In the genomic region with DNA sequence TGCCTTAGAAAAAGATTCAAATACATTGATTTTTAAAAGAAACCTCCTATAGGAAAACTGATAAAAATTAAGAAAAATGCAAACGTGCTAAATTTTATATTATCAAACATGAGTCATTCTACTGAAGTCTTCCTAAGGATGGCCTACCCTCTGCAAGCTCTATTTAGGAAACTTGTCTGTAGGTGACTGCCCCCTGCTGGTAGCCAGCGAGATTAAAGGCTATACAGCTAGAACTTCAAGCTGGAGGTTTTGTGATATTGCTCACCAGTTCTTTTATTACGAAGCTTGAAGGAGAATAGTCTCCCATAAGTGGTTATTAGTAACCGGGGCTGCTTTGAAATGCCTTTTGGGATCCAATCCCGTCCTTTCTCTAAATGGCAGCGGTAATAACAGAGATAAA, we compare ENCODE assay signal across 7 mouse cellular contexts.
A peak's percentile ranks its signal among the peaks of the same experiment; 100 is the strongest.
DNase-seq lines count a peak whose midpoint lies in the region; ATAC-seq and TF ChIP-seq lines count a peak whose summit lies in the region.

No protein-coding gene starts in this region.

- H3K27me3 ChIP-seq in liver, embryonic 14.5 days (ENCODE audit: control insufficient read depth, insufficient read depth, low read length) = peaks cover 10% of the 10 kb centered on the region

- WGBS in liver, embryonic 14.5 days (ENCODE audit: insufficient replicate concordance) = 37% methylated on average over 6 of the region's 6 CpGs

- TF ChIP-seq CTCF in left cerebral cortex, adult 2 months (IDR thresholded peaks at IDR 0.05) = peak; percentile 81
- peak; percentile 69 for TF ChIP-seq CTCF in liver, embryonic 14.5 days (IDR thresholded peaks at IDR 0.05; ENCODE audit: low read depth)

- no peak for TF ChIP-seq EP300 in liver, embryonic 14.5 days (IDR thresholded peaks at IDR 0.05; ENCODE audit: low read depth)

- 0 out of 2 replicates have a peak, but pooled peaks have one; percentile 34 for ATAC-seq in granulocyte monocyte progenitor cell, adult 5-6 weeks (replicated peaks; ENCODE audit: poor library complexity, severe bottlenecking)
- no peak for ATAC-seq in liver, embryonic 14.5 days (ENCODE audit: insufficient read depth)

- H3K9me3 ChIP-seq in liver, embryonic 14.5 days (ENCODE audit: control insufficient read depth, low read length) = no peaks in the 10 kb centered on the region

- peaks cover 0 to under 1% of the 10 kb centered on the region in 2 experiments; a peak in 1 of 4 replicates for H3K4me1 ChIP-seq in liver, embryonic 14.5 days (replicated peaks; ENCODE audit: control insufficient read depth in 2 of 2, insufficient read depth in 2 of 2, low read length in 1 of 2)

- no peak overlapping the region for H3K4me3 ChIP-seq in left cerebral cortex, adult 2 months
- no peak overlapping the region for H3K4me3 ChIP-seq in liver, embryonic 14.5 days (ENCODE audit: insufficient read depth in 1 of 2, low read depth in 2 of 2, low read length in 2 of 2)

- H3K36me3 ChIP-seq in liver, embryonic 14.5 days (replicated peaks; ENCODE audit: control insufficient read depth, insufficient read depth, low read depth) = no peaks in the 10 kb centered on the region

- intact Hi-C loops in left cerebral cortex, adult 2 months (cut with DNase I) = loop anchor here (5.0 kb wide), 1 partner anchor 74 kb away; no protein-coding TSS in a partner anchor

- H3K27ac ChIP-seq in left cerebral cortex, adult 2 months = no peak overlapping the region
- no peak overlapping the region for H3K27ac ChIP-seq in liver, embryonic 14.5 days

- H3K4me2 ChIP-seq in liver, embryonic 14.5 days (ENCODE audit: low read depth) = no peak overlapping the region

- no peak overlapping the region for H3K9ac ChIP-seq in liver, embryonic 14.5 days (replicated peaks)

- DNase-seq in left cerebral cortex, adult 2 months (ENCODE audit: extremely low spot score in 1 of 2, low spot score in 2 of 2) = peak; percentile 50 to 54
- no peak for DNase-seq in left cerebral cortex, adult 8-10 months (ENCODE audit: low spot score in 2 of 2)
- DNase-seq in MEL-GATA-1-ER (ENCODE audit: extremely low read depth, low read depth) = peak; percentile 68
- peak; percentile 38 for DNase-seq in c-Kit-positive CD71-positive TER-119-negative erythroid progenitor cells, embryonic 14.5 days (ENCODE audit: low read depth)
- DNase-seq in liver, embryonic 14.5 days (ENCODE audit: low read depth in 3 of 3, low spot score in 3 of 3) = peak in 1 of 3 experiments; percentile 26
- DNase-seq in spleen, adult 18-20 months = peak; percentile 23 to 63

Comparison
In these comparisons a context has a peak if more than half of its experiments do, and no peak if none do; other contexts are left out.
1. DNase-seq: peak in left cerebral cortex, adult 2 months (2 of 2), MEL-GATA-1-ER (single experiment), c-Kit-positive CD71-positive TER-119-negative erythroid progenitor cells, embryonic 14.5 days (single experiment) and spleen, adult 18-20 months (2 of 2); none in left cerebral cortex, adult 8-10 months (0 of 2).